8 mouse cellular contexts compared by ENCODE assay signal in genomic region chr2:32534733-32535471, GRCm38 (mm10). TPM values are rescaled to one million over a fixed set of nuclear protein-coding genes. Genes with fewer than 3 reads are reported as not detected.
DNase-seq lines count a peak whose midpoint lies in the region; ATAC-seq and TF ChIP-seq lines count a peak whose summit lies in the region.

Gene Fam102a, plus strand, starts transcription at chr2:32535332.

- peak; percentile 98 for ATAC-seq in forebrain, embryonic 13.5 days
- ATAC-seq in neural tube, embryonic 15.5 days (ENCODE audit: low FRiP score) = peak; percentile 96

- peaks cover 4% of the 10 kb centered on the region; the same call in 1 of the 2 replicates for H3K27me3 ChIP-seq in E14TG2a.4 (ENCODE audit: insufficient read depth, low read length)
- no peaks in the 10 kb centered on the region for H3K27me3 ChIP-seq in forebrain, embryonic 13.5 days
- H3K27me3 ChIP-seq in neural tube, embryonic 15.5 days (replicated peaks) = no peaks in the 10 kb centered on the region

- no peak for TF ChIP-seq CTCF in E14TG2a.4 (conservative IDR thresholded peaks at IDR 0.05; ENCODE audit: low read length)

- peak within 1 kb of the TSS; percentile 88 for H3K27ac ChIP-seq in forebrain, embryonic 13.5 days
- H3K27ac ChIP-seq in neural tube, embryonic 15.5 days (replicated peaks) = peak within 1 kb of the TSS; percentile 97

- peak within 1 kb of the TSS; percentile 92 for H3K9ac ChIP-seq in forebrain, embryonic 13.5 days
- H3K9ac ChIP-seq in neural tube, embryonic 15.5 days (replicated peaks) = peak within 1 kb of the TSS; percentile 94

- H3K4me2 ChIP-seq in forebrain, embryonic 13.5 days = peak within 1 kb of the TSS; percentile 84
- H3K4me2 ChIP-seq in neural tube, embryonic 15.5 days = peak within 1 kb of the TSS; percentile 74

- H3K4me3 ChIP-seq in E14TG2a.4 (replicated peaks; ENCODE audit: low read length) = peak within 1 kb of the TSS; percentile 92
- peak within 1 kb of the TSS; percentile 93 for H3K4me3 ChIP-seq in forebrain, embryonic 13.5 days
- peak within 1 kb of the TSS; percentile 94 for H3K4me3 ChIP-seq in neural tube, embryonic 15.5 days (replicated peaks)

- peak; percentile 90 for DNase-seq in c-Kit-positive CD71-positive TER-119-positive erythroid progenitor cells, embryonic 14.5 days (ENCODE audit: low spot score)
- DNase-seq in heart, postnatal 10 days = peak; percentile 99 to 100
- peak; percentile 99 for DNase-seq in layer of hippocampus, adult 11-12 months (ENCODE audit: low spot score)
- DNase-seq in lung, adult 18-20 months = peak; percentile 99
- peak; percentile 99 for DNase-seq in testis, postnatal 14 days (ENCODE audit: low spot score)

- intact Hi-C loops in heart, postnatal 10 days (cut with DNase I) = loop anchor here (2.0 kb wide), 1 partner anchor 20 kb away; no protein-coding TSS in a partner anchor

- no peaks in the 10 kb centered on the region for H3K36me3 ChIP-seq in E14TG2a.4 (ENCODE audit: insufficient read depth, low read length)
- no peaks in the 10 kb centered on the region for H3K36me3 ChIP-seq in forebrain, embryonic 13.5 days (ENCODE audit: poor library complexity, severe bottlenecking)
- no peaks in the 10 kb centered on the region for H3K36me3 ChIP-seq in neural tube, embryonic 15.5 days

- peaks cover 59% of the 10 kb centered on the region for H3K4me1 ChIP-seq in E14TG2a.4 (replicated peaks; ENCODE audit: low read depth, low read length)
- peaks cover 54% of the 10 kb centered on the region for H3K4me1 ChIP-seq in forebrain, embryonic 13.5 days
- peaks cover 50% of the 10 kb centered on the region for H3K4me1 ChIP-seq in neural tube, embryonic 15.5 days

- H3K9me3 ChIP-seq in E14TG2a.4 (ENCODE audit: low read length) = no peaks in the 10 kb centered on the region
- H3K9me3 ChIP-seq in forebrain, embryonic 13.5 days (replicated peaks) = no peaks in the 10 kb centered on the region
- no peaks in the 10 kb centered on the region for H3K9me3 ChIP-seq in neural tube, embryonic 15.5 days (replicated peaks)

- WGBS in forebrain, embryonic 13.5 days = under 1% methylated on average over 66 of the region's 67 CpGs
- WGBS in neural tube, embryonic 15.5 days = under 1% methylated on average over 62 of the region's 67 CpGs

RNA-seq across cellular contexts. Expression of gene Fam102a, which starts in this region (rescaled TPM):
- polyA plus RNA-seq in forebrain, embryonic 13.5 days (2015; fragmentation: Nextera tagmentation; extraction: Ambion mirVana) = 4.5 and 5.2 TPM in 2 replicates
- total RNA-seq in heart, postnatal 10 days (2021) = 10 to 100 TPM in 1 of 2 experiments, 1 to 10 TPM in 1; 9.7 to 13.0 TPM
- 6.7 and 7.0 TPM in 2 replicates for polyA plus RNA-seq in neural tube, embryonic 15.5 days (2015; fragmentation: Nextera tagmentation; extraction: Ambion mirVana)

Comparison
In these comparisons a context has a peak if more than half of its experiments do, and no peak if none do; other contexts are left out.
1. Peak in every context shown above with its lines: DNase-seq, ATAC-seq, H3K4me3 ChIP-seq and H3K27ac ChIP-seq.